Mouse (Mus musculus) testis, postnatal 14 days (tissue): Measurements from ENCODE around the gene Guca1a.
A peak's percentile ranks its signal among the peaks of the same experiment; 100 is the strongest.
"Not testable (repeated sequence)": the region's sequence is repeated elsewhere in the genome, so short reads cannot be mapped to it uniquely, and the experiment has no call there.

ENCODE experiments used
- DNase-seq: peaks from one replicate; pipeline ENCODE4 v3.0.0; 2021; ENCODE audit warnings: low spot score

The Guca1a gene

DNA sequence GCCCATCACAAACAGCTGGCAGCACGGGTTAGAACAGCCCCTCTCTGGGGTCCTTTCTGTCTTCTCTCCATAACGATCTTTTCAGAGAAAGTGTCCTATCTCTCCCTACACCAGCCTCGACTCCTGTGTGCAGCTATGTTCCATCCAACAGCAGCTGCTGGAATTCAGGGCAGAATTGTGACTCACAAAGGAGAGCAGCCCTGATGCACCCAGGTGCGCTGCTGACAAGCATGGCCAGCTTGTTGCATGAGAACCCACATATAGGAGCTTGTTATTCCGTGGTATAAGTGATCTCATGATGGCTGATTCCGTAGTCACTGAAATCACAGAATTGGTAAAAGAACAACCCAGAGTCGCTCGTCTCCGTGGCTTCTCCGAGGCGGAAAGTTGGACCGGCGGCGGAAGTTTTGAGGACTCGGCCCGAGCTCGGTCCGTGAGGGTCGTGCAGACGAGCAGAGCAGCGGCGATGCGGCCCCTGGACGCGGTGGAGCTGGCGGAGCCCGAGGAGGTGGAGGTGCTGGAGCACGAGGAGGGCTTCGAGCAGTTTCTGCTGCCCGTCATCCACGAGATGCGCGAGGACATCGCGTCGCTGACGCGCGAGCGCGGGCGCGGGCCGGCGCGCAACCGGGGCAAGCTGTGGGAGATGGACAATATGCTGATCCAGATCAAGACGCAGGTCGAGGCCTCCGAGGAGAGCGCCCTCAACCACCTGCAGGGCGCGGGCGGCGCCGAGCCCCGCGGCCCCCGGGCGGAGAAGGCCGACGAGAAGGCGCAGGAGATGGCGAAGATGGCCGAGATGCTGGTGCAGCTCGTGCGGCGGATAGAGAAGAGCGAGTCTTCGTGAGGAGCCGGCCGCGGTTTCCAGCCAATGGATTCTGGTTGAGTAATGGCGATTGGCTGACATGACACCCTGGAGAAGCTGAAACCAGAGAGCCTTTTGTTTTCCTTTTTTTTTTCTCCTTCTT lies 9.8 kb upstream of the Guca1a start:
- DNase-seq, result not testable (repeated sequence)

DNA sequence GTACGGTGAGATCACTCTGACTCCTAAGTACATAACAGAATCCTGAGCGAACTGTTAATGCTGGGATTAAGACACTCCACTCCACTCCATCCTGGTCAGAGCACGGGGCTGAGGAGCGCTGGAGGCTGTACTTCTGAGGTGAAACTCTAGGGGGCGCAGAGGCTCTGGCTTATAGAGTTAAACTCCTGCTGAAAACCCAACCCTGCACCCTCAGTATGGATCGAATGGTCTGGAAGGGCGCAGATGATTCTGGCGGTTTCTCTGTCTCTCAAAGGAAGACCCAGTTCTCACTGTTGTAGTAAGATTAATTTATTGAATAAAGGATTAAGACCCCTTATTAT lies 8.1 kb upstream of the Guca1a start:
- DNase-seq, result peak; percentile 64

DNA sequence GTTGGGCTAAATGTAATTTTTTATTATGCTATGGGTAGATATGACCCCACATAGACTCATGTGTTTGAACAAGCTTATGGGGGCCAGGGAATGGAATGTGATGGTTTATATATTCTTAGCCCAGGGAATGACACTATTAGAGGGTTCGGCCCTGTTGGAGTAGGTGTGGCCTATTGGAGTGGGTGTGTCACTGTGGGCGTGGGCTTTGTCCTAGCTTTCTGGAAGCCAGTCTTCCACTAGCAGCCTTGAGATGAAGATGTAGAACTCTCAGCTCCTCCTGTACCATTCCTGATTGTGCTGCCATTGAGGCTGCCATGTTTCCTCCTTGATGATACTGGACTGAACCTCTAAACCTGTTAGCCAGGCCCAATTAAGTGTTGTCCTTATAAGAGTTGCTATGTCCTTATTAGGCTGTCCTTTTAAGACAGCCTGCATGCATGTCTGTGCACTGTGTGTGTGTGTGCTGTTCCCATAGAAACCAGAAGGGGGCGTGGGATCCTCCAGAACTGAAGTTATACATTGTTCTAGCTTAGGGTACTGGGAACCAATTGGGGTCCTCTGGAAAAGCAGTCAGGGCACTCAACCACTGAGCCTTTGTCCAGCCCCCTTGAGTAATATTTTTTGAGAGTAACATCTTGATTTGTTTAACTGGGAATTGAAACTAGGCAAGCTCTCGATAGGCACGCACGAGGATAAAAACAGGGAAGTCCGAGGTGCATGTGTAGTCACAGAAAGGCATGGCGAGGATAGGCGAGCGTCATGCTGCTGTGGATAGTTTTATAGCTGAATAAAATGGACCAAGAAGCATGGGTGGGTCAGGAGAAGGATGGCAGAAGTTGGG lies 7.6 kb upstream of the Guca1a start:
- no peak for DNase-seq

DNA sequence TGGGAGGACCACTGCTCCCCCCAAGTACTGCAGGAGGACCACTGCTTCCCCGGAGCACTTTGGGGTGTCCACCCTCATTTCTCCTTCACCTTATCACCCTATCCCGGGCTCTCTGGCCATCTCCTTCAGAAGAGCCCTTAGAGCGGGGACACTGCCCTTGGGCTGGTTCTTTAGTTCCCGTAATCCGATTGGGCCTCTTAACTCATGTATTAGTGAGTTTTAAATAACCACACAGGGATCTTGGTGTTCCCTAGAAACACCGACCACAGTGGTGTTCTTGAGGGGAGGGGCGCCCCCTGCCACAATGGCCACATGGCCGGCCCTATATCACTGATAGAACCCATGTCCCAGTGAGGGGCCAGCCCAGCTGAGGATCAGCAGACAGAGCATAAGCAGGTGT lies 1.3 kb downstream of the Guca1a start:
- DNase-seq, result no peak

DNA sequence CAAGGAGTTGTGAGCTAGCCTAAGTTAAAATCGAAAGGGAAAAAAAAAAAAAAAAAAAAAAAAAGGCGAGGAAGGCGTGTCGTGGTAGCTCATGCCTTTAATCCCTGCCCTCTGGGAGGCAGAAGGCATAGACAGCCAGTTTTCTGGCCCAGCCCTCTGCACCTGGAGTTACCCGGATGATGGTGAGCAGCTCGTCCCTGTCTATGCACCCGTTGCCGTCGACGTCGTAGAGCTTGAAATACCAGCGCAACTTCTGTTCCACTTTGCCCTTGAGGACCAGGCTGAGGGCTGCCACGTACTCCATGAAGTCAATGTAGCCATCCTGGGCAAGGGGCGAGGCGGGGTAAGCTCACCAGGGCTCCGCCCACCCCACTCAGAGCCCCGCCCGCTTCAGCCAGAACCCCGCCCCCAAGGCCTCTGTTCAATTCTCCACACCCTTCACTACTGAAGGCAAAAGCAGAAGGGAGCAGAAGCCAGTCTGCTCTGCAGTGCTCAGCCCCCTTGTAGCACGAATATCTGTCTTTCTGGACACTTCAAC lies 4.9 kb downstream of the Guca1a start:
- DNase-seq, result peak; percentile 68

DNA sequence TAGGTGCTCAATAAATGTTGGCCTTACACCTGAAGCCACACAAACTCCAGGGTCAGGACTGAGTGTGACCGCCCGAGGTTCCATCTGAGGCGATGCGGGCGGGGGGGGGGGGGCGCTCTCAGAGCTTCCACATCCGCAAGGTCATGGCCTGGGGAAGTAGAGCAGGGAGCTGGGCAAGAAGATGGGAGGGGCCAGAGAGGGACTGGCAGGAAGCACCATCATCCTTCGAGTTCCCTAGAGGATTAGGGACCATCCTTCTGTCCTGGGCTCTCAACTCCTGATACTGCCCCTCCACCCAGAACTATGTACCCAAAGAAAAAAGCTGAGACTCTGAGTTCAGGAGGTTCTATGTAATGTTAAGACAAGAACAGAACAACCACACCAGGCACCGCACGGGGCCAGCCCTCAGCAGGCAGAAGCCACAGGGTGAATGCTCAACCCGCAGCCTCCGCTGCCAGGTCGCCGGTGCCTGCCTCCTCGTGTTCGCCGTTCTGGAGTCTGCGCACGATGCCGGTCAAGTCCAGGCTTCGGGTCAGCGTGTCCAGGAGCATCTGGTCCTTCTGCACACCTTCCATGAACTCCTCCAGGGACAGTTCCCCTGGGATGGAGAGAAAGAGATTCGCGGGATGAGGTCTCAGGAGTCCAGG lies 6.0 kb downstream of the Guca1a start:
- DNase-seq, result no peak

DNA sequence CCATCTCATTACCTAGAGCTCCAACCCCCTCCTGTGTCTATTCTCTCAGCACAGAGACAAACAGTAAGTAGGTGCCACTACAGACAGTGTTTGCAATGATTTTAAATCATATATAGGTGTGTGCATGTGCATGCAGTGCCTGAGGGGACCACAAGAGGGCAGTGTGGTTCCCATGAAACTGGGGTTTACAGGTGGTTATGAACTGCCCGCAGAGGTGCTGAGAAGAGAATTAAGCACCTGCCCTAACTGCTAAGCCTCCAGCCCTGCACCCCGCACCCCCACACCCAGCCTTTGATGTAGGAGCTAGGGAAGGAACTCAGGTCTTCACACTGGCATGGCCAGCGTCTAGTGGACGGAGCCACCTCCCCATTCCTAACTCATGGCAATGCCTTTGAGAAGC lies 13.7 kb downstream of the Guca1a start:
- DNase-seq, result peak; percentile 54

DNA sequence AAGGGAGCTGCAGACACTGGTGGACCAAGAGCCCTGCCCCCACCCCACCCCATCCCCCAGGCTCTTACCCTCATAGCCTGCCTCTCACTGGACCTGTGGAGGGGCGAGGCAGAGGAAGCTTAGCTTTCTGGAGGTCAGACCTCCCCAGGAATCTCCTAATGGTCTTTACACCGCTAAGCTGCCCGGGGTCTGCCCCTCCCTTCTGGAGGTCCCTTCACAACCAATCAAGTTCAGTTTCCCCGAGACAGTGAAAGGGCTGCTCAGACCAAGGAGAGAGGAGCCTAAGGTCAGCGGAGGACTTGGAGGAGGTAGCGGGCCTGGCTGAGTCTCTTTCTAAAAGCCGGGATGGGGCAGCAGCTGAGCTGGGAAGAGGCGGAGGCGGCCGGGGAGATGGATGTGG lies 15.2 kb downstream of the Guca1a start, which contains the start of gene Guca1b:
Gene Guca1b (plus strand): TSS at position 249 of the 400 bp plus-strand sequence.
- no peak for DNase-seq

DNA sequence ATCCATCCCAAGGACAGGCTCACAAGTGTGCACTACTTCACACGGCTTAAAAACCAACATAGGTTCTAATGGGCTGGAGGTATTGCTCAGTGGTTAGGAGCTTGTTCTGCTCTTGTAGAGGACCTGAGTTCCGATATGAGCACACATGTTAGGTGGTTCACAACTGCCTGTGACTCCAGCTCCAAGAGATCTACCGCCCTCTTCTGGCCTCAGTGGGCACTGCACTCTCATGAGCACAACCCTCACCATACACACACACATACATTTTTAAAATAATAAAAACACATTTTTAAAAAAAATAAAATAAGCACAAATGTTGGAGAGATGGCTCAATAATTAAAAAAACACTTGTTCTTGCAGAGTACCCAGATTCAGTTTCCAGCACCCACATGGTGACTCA lies 16.3 kb downstream of the Guca1a start:
- no peak for DNase-seq

DNA sequence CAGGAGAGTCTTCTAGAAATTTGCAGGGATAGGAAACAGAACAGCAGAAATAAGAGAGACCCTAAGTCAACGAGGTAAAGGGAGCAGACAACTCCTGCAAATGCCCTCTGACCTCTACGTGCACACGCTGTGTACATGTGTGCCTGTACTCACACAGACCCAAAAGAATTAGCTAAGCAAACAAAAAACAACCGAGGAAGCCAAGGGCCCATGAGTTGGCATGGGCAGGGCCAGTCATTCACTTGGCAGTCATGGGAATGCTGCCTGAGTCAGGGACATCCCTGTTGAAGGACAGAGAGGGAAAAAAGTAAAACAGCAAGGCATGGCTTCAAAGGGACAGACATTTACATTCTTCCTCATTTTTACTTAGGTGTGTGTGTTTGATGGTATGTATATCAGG lies 17.1 kb downstream of the Guca1a start:
- no peak for DNase-seq

DNA sequence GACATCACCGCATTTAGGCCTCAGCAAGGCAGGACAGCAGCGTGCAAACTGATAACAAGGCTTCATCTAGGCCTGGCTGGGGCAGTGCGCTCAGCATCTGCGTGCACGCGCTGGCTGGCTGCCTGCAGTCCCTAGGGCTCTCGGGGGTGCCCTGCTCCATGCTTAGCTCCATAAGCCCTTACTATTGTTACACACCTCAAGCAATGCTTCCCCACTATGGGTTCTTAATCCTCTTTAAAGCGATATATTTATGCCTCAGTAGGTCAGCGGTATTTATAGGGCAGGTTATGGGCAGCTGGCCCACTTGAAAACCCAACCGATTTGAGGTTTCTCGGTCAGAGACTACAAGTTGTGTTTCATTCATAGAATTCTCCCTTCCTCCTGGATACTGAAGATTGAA lies 18.5 kb downstream of the Guca1a start:
- no peak for DNase-seq

DNA sequence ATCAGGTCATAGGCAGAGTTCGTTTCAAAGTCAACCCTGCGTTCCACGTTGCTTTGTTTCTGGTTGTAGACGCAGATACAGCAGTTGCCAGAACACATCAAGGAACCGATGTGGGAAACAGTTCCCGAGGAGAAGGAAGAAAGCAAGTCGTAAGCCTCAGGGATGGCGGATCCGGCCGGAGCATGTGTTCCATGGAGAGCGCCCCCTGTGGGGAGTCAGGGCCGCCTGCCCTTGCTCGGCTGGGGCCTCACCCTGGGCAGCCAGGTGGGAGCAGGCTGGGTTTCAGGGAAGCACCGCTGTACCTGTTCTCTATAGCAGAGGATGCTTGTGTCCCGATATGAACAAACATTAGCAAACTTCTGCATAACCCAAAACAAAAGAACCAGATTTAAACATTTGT lies 22.3 kb downstream of the Guca1a start:
- no peak for DNase-seq

DNA sequence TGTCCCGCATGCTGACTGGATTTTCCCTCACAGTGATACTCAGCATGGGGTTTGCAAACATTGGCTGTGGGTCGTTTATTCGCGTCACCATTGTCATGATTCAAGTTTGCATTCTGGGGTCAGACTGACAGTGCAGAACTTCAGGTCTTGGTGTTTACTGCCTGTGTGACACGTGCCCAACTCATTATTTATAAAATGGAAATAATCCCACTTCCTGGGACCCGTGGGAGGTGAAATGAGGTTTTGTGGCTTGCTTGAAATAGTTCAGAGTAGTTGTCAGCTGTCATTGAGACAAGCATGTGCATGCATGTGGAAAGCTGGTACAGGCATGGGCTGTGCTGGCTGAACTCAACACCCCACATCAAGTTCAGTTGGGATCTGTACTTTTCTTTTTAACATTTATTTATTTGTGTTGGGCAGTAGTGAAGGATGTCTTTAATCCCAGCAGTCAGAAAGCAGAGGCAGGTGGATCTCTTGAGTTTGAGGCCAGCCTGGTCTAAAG lies 23.6 kb downstream of the Guca1a start:
- DNase-seq, result no peak

DNA sequence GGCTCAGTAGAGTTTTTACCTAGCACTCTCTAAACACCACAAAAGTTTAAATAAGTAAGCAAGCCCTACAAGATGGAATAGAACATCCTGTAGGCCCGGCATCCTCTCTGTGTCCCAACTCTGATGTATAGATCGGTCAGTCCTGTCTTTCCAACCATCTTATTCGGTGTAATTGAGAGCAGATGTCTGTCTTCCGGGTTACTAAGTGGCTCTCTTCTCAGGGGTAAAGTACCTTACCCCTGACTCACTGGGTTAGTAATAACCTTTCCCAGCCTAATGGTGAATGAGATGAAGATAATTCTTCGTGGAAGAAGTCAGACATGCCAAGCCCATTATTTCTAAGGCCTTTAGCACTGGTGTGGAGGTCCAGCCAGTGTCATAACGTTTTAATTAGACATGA lies 26.4 kb downstream of the Guca1a start:
- no peak for DNase-seq

DNA sequence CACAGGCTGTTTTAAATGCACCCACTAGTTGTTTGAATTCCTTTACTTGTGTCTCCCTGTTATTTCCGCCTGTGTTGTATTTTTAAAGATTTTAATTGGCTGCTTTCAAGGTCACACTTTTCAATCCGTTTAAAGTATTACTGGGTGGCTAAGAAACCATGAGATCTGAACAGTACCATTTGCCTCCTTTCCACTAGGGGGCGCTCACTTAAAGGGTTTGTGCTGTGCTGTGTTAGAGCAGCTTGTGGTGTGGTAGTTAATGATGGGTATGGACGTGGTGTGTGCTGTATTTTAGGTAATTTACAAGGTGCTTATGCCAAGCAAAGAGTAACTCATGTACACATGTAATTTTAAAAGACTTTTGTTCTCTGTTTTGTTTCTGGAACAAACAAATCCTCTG lies 28.9 kb downstream of the Guca1a start:
- peak; percentile 55 for DNase-seq

DNA sequence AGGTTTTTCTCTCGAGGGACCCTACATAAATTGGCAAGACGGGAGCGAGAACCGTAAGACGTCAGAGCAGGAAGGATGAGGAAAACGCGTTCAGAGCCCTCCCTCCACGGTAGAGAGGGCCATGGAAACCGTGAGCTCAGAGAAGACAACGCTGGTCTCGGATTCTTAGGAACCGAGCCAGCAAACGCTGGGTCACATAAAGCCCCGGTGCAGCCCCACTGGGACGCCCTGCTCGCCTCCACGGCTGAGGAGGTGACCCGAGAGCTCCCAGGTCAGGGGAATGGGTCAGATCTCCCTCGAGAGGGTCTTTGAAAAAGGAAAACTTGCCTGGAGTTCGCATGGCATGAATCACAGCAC lies 31.3 kb downstream of the Guca1a start:
- peak; percentile 25 for DNase-seq

DNA sequence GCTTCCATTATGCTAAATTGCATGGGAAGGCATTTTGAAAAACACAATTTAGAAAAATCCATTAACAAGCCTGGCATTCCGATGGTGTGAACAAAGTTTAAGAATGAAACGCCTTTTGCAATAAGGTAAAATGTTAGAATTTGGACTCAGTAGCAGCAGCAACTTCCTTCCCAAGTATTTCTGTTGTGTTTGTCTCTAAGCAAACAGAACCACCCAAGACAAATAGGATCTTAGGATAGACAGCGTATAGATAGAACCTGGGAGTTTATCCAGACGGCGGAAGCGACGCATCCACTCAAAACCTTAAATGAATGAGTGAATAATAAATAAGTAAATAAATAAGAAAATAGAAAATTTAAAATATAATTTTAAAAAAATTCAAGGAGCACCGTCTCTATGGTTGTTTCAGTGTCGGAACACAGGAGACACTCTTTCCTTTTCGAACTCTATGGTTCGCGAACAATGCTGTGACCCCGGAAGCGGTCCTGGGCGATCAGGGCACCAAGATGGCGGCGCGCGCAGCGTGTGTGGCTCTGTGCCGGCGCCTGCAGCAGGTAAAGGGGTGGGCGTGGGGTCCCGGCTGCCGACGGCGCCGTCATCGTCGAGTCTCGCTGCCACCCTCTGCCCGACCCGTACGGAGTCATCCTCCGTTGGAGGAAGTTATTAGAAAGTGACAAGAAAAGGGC lies 31.8 kb downstream of the Guca1a start, which contains the start of gene Mrps10:
Gene Mrps10 (plus strand): TSS at position 487 of the 686 bp plus-strand sequence.
- DNase-seq, result peak; percentile 91

DNA sequence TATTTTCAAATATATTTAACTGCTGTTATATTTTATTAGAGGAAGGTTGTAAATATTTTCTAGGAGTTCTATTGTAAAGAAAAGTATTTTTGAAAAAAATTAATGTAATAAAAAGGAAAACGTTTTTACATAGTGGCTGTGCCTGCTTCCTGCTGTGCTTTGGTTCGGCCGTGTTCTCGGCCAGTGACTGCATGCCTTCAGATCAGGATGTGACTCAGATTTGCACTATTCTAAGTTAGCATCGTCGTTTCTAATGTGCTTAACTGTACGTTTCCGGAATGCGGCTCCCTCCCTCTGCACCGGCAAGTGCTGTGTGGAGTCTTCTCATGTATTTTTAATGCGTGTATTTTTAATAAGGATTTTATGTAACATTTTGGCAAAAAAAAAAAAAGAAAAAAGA lies 39.0 kb downstream of the Guca1a start:
- DNase-seq, result no peak

DNA sequence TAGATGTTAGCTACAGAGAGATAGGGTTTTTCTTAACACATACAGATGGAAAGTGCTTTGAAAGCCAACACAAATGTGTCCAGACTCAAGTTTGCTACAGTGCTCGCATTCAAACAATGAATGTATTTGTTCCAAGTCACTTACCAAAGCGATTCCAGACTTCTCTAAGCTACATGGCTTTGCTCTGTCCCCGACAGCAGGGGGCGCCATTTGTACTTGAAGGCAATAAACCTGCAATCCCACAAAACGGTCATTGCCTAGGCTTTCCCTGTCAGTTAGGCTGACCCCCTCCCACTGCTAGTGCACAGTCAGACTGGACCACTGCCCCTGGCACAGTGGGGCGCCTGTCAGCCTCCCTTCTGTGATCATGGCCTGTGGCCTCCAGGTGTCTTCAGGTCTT lies 40.4 kb downstream of the Guca1a start:
- peak; percentile 57 for DNase-seq

DNA sequence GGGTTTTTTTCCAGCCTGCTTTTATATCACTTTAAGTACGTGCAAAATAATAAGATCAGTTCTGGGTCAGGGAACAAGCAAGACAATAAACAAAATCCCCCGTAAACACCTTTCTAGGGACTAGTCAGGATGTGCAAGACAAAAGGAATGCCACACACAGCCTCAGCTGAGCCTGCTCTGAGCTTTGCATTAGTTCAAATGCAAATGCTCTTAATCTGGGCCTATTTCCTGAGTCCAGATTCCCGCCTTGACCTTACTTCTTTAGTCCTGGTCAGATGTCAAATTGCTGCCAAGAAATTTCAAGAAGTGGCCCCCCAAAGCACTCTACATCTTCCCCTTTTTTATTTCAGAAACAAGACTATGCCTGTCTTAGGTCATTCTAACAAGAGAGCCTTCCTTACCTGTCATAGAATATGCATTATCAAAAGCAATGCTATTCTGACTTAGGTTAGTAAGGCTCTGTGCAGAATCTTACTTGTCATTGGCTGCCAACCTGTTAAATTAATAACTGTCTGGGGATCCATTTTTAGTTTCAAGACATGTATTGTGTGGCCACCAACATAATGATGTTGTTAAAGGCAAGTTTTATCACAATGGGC lies 50.6 kb downstream of the Guca1a start:
- no peak for DNase-seq
